7 mouse cellular contexts compared by ENCODE assay signal in the genomic region with DNA sequence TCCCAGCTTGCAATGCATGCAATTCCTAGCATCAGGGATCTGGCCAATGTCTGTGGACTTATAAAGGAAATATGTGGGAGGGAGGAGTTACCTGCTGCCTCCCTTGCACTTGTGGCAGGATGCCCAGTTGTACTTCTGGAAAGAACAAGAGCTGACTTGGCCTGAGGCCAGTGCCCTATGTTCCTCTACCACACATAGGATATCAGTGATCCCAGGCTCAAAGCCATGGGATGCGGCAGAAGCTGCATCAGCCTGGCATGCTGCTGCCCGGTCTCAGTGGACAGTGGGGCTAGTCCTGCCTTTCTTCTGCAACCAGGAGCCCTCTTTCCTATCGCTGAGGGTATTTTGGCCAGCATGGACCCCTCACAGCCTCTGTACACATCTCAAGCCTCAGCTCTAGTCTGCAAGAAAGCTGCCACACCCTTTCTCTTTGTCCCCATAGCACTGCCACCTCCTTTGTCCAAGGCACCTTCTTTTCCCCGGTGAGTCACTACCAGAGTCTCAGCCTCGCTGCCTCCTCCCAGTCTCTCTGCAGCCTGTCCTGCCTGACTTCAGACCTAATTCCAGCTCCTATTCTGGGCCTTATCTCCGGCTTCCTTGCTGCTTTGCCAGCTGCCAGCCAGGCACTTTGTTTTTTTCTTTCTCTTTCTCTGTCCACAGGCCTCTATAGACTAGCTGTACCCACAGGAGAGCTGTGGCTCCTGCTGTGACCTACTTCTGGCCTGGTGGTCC. TPM values are rescaled to one million over a fixed set of nuclear protein-coding genes. Genes with fewer than 3 reads are reported as not detected.
A peak's percentile ranks its signal among the peaks of the same experiment; 100 is the strongest.
DNase-seq lines count a peak whose midpoint lies in the region; ATAC-seq and TF ChIP-seq lines count a peak whose summit lies in the region.

No protein-coding gene starts in this region.

- no peak overlapping the region for H3K4me3 ChIP-seq in intestine, embryonic 15.5 days (replicated peaks)
- H3K4me3 ChIP-seq in midbrain, postnatal 0 days (ENCODE audit: low read depth, low read length) = no peak overlapping the region

- H3K9me3 ChIP-seq in intestine, embryonic 15.5 days = no peaks in the 10 kb centered on the region
- H3K9me3 ChIP-seq in midbrain, postnatal 0 days (ENCODE audit: low read length) = no peaks in the 10 kb centered on the region

- peak; percentile 37 for ATAC-seq in Patski
- ATAC-seq in intestine, embryonic 15.5 days = peak; percentile 47
- ATAC-seq in midbrain, postnatal 0 days (ENCODE audit: low FRiP score) = no peak

- H3K4me2 ChIP-seq in intestine, embryonic 15.5 days (replicated peaks) = peak overlapping the region; percentile 1; the same call in 1 of the 2 replicates
- no peak overlapping the region for H3K4me2 ChIP-seq in midbrain, postnatal 0 days (ENCODE audit: low read depth, low read length, poor library complexity, severe bottlenecking)

- no peaks in the 10 kb centered on the region for H3K36me3 ChIP-seq in intestine, embryonic 15.5 days
- H3K36me3 ChIP-seq in midbrain, postnatal 0 days (ENCODE audit: insufficient read depth, low read length) = no peaks in the 10 kb centered on the region

- H3K9ac ChIP-seq in intestine, embryonic 15.5 days = no peak overlapping the region
- H3K9ac ChIP-seq in midbrain, postnatal 0 days (replicated peaks; ENCODE audit: low read length, poor library complexity, severe bottlenecking) = peak overlapping the region; percentile 19; the same call in 1 of the 2 replicates

- peak overlapping the region; percentile 84 for H3K27ac ChIP-seq in intestine, embryonic 15.5 days
- peak overlapping the region; percentile 55; the same call in 1 of the 2 replicates for H3K27ac ChIP-seq in midbrain, postnatal 0 days (ENCODE audit: low read depth, low read length)

- in situ Hi-C loops in Patski (cut with MboI; ENCODE audit: low pct_unique_long_range_greater_than_20kb) = no loop called here

- H3K27me3 ChIP-seq in Patski = no peaks in the 10 kb centered on the region
- H3K27me3 ChIP-seq in intestine, embryonic 15.5 days (replicated peaks) = no peaks in the 10 kb centered on the region
- H3K27me3 ChIP-seq in midbrain, postnatal 0 days (ENCODE audit: insufficient read depth, low read length) = no peaks in the 10 kb centered on the region

- TF ChIP-seq POLR2A in brain, embryonic 14.5 days (IDR thresholded peaks at IDR 0.05; ENCODE audit: borderline replicate concordance, extremely low read depth, insufficient read depth, insufficient read length, poor library complexity, severe bottlenecking) = no peak

- POLR2A ChIA-PET in Patski (lab: Charles Lee) = interaction anchor here (0.6 to 1.6 kb wide), 5 partner anchors 12 to 153 kb away, joined by 3 to 6 read pairs (median 5); a partner anchor contains a TSS

- DNase-seq in Patski (ENCODE audit: low read depth, low spot score) = peak; percentile 97
- peak; percentile 90 for DNase-seq in brain, embryonic 14.5 days (ENCODE audit: low read depth)
- DNase-seq in frontal cortex, adult 2 months (ENCODE audit: extremely low spot score in 1 of 2, low spot score in 1 of 2) = peak; percentile 66 to 80
- DNase-seq in left cerebral cortex, postnatal 25 days (ENCODE audit: low spot score in 2 of 2) = peak; percentile 73 to 80
- peak; percentile 81 for DNase-seq in midbrain, postnatal 0 days (ENCODE audit: low spot score)
- DNase-seq in urinary bladder, postnatal 10 days (ENCODE audit: low spot score) = peak; percentile 24

- no peak for TF ChIP-seq CTCF in Patski (IDR thresholded peaks at IDR 0.05)
- no peak for TF ChIP-seq CTCF in brain, embryonic 14.5 days (IDR thresholded peaks at IDR 0.05; ENCODE audit: borderline replicate concordance, extremely low read depth, insufficient read depth, insufficient read length)
- TF ChIP-seq CTCF in midbrain, postnatal 0 days (IDR thresholded peaks at IDR 0.05) = no peak

- CTCF ChIA-PET in Patski (lab: Charles Lee) = interaction anchor here (0.8 to 4.1 kb wide), 4 partner anchors 12 to 54 kb away, joined by 3 to 19 read pairs (median 4); no protein-coding TSS in a partner anchor

- H3K4me1 ChIP-seq in intestine, embryonic 15.5 days (replicated peaks) = peaks cover 42% of the 10 kb centered on the region
- H3K4me1 ChIP-seq in midbrain, postnatal 0 days (ENCODE audit: insufficient read depth, low read length) = peaks cover 15% of the 10 kb centered on the region; the same call in 1 of the 2 replicates

- intact Hi-C loops in left cerebral cortex, postnatal 25 days (cut with DNase I) = no loop called here

- WGBS in intestine, embryonic 15.5 days = 49% methylated on average over 6 of the region's 6 CpGs
- WGBS in midbrain, postnatal 0 days = 49% methylated on average over 6 of the region's 6 CpGs

RNA-seq across cellular contexts. Expression of a gene that starts 28.0 kb away (rescaled TPM):
- polyA plus RNA-seq in Patski (2021) = 88.1 TPM
- polyA plus RNA-seq in brain, embryonic 14.5 days (2012; rRNA removed) = 76.0 and 103 TPM in 2 replicates
- 105 and 106 TPM in 2 replicates for polyA plus RNA-seq in frontal cortex, adult 2 months (2012; rRNA removed)
- 162 and 166 TPM in 2 replicates for polyA plus RNA-seq in intestine, embryonic 15.5 days (2015; fragmentation: Nextera tagmentation; extraction: Ambion mirVana)
- total RNA-seq in left cerebral cortex, postnatal 25 days (2021) = 10 to 100 TPM; 47.2 to 55.7 TPM
- total RNA-seq in midbrain, postnatal 0 days (2014; rRNA removed) = 25.0 and 51.6 TPM in 2 replicates
- polyA plus RNA-seq in midbrain, postnatal 0 days (2015; fragmentation: Nextera tagmentation; extraction: Ambion mirVana) = 102 and 106 TPM in 2 replicates

RNA-seq across cellular contexts. Expression of a gene that starts 30.3 kb away (rescaled TPM):
- 20.0 TPM for polyA plus RNA-seq in Patski (2021)
- polyA plus RNA-seq in brain, embryonic 14.5 days (2012; rRNA removed) = 11.8 and 15.5 TPM in 2 replicates
- polyA plus RNA-seq in frontal cortex, adult 2 months (2012; rRNA removed) = 22.4 and 24.5 TPM in 2 replicates
- 3.6 and 4.9 TPM in 2 replicates for polyA plus RNA-seq in intestine, embryonic 15.5 days (2015; fragmentation: Nextera tagmentation; extraction: Ambion mirVana)
- total RNA-seq in left cerebral cortex, postnatal 25 days (2021) = 10 to 100 TPM in 1 of 2 experiments, 1 to 10 TPM in 1; 9.3 to 14.4 TPM
- 9.3 and 11.5 TPM in 2 replicates for total RNA-seq in midbrain, postnatal 0 days (2014; rRNA removed)
- polyA plus RNA-seq in midbrain, postnatal 0 days (2015; fragmentation: Nextera tagmentation; extraction: Ambion mirVana) = 3.9 and 4.0 TPM in 2 replicates

RNA-seq across cellular contexts. Expression of a gene that starts 57.4 kb away (rescaled TPM):
- 0.19 TPM for polyA plus RNA-seq in Patski (2021)
- 0.30 and 0.37 TPM in 2 replicates for polyA plus RNA-seq in brain, embryonic 14.5 days (2012; rRNA removed)
- polyA plus RNA-seq in frontal cortex, adult 2 months (2012; rRNA removed) = 0.32 and 0.46 TPM in 2 replicates
- 0.53 and 0.58 TPM in 2 replicates for polyA plus RNA-seq in intestine, embryonic 15.5 days (2015; fragmentation: Nextera tagmentation; extraction: Ambion mirVana)
- not detected for total RNA-seq in left cerebral cortex, postnatal 25 days (2021)
- total RNA-seq in midbrain, postnatal 0 days (2014; rRNA removed) = 0.66 TPM in 1 of 2 replicates, not detected in the other
- 0.29 TPM in 1 of 2 replicates, not detected in the other for polyA plus RNA-seq in midbrain, postnatal 0 days (2015; fragmentation: Nextera tagmentation; extraction: Ambion mirVana)

Comparison
In these comparisons a context has a peak if more than half of its experiments do, and no peak if none do; other contexts are left out.
1. DNase-seq: peak in every context shown above with its lines; median percentile 97 in Patski; 90 in brain, embryonic 14.5 days; 81 in midbrain, postnatal 0 days; 76 in left cerebral cortex, postnatal 25 days; 73 in frontal cortex, adult 2 months; 24 in urinary bladder, postnatal 10 days.